Mouse (Mus musculus): ENCODE data around the gene Tmprss6. TPM values are rescaled to one million over a fixed set of nuclear protein-coding genes. Genes with fewer than 3 reads are reported as not detected.

Gene Tmprss6
- total and polyA plus RNA-seq, 3 experiments = 0.11 TPM; not detected in 2

DNA sequence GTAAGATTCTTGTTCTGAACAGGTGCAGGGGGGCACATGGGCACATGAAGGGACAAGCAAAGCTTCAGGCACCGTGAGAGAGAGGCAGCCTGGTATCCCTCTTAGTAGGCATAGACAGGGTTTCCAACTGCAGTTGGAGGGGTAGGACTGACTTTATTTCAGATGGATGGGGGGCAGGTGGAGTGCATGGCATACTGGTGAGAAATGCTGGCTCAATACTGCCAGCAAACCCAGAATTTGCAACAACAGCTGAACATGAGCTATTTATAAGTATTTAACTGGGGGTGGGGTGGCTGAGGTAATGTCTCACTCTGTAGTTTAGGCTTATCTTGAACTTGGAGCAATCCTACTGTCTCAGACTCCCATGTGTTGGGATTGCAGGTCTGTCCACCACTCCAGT, 35.6 kb upstream of the Tmprss6 start:
- Histone ChIP-seq H3K4me3 (ENCODE audit: low read depth, low read length) (no peak overlapping the region), H3K4me1 (ENCODE audit: insufficient read depth, low read depth, low read length) (no peaks in the 10 kb centered on the region), H3K9me3 (replicated peaks) (no peaks in the 10 kb centered on the region), H3K36me3 (replicated peaks) (no peaks in the 10 kb centered on the region), H3K27me3 (ENCODE audit: insufficient read depth, low read length) (peaks cover 7% of the 10 kb centered on the region)
- no peak for DNase-seq (ENCODE audit: low spot score)
- no peak for ATAC-seq (ENCODE audit: extremely low read depth, insufficient number of reproducible peaks, low FRiP score, poor library complexity, severe bottlenecking)
- TF ChIP-seq GATA2 (IDR thresholded peaks at IDR 0.05; ENCODE audit: borderline replicate concordance, low read depth, low read length) (no peak), GATA1 (IDR thresholded peaks at IDR 0.05; ENCODE audit: borderline replicate concordance, low read length) (no peak), CTCF (IDR thresholded peaks at IDR 0.05; ENCODE audit: low read depth, low read length) (no peak), POLR2AphosphoS5 (IDR thresholded peaks at IDR 0.05; ENCODE audit: insufficient replicate concordance, low read depth, low read length) (no peak), TAL1 (conservative IDR thresholded peaks at IDR 0.05; ENCODE audit: low read depth, low read length) (no peak)

DNA sequence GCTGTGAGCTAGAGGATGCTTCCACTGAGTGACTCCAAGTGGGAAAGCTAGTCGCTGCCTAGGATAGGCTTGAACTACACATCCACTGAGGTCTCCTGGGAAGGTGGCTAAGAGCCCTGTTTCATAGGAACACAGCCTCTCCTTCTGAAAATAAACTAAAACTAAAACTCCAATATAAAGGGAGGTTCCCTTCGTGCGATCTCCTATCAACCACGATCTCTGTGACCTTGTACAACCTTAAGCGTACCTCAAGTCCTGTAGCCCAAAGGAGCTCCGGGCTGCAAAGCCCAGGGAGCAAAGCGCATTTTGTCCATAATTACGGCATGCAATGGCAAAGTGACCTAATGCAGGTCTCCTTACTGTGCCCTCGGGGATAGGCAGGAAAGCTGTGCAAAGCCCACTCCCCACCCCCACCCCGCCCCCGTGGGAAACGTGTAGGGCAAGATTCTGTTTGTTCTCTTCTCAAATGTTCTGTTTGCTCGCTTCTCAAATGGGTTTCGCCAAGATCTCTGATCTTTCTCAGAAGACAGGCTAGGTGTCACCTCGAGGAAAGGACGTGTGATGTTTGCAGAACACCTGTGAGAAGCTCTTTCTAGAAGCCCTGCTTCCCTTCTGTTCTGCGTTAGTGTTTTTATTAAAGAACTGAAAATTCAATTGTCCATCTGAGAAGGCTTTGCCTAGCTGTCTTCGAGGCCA, 34.2 kb upstream of the Tmprss6 start:
- DNase-seq (ENCODE audit: low spot score) (no peak), ATAC-seq (ENCODE audit: extremely low read depth, insufficient number of reproducible peaks, low FRiP score, poor library complexity, severe bottlenecking) (no peak)
- Histone ChIP-seq H3K27me3 (ENCODE audit: insufficient read depth, low read length) (peaks cover 4% of the 10 kb centered on the region), H3K9me3 (replicated peaks) (no peaks in the 10 kb centered on the region), H3K4me3 (ENCODE audit: low read depth, low read length) (no peak overlapping the region), H3K4me1 (ENCODE audit: insufficient read depth, low read depth, low read length) (no peaks in the 10 kb centered on the region), H3K36me3 (replicated peaks) (no peaks in the 10 kb centered on the region)
- TF ChIP-seq GATA1 (IDR thresholded peaks at IDR 0.05; ENCODE audit: borderline replicate concordance, low read length) (no peak), POLR2AphosphoS5 (IDR thresholded peaks at IDR 0.05; ENCODE audit: insufficient replicate concordance, low read depth, low read length) (no peak), TAL1 (conservative IDR thresholded peaks at IDR 0.05; ENCODE audit: low read depth, low read length) (no peak), GATA2 (IDR thresholded peaks at IDR 0.05; ENCODE audit: borderline replicate concordance, low read depth, low read length) (no peak), CTCF (IDR thresholded peaks at IDR 0.05; ENCODE audit: low read depth, low read length) (no peak)

DNA sequence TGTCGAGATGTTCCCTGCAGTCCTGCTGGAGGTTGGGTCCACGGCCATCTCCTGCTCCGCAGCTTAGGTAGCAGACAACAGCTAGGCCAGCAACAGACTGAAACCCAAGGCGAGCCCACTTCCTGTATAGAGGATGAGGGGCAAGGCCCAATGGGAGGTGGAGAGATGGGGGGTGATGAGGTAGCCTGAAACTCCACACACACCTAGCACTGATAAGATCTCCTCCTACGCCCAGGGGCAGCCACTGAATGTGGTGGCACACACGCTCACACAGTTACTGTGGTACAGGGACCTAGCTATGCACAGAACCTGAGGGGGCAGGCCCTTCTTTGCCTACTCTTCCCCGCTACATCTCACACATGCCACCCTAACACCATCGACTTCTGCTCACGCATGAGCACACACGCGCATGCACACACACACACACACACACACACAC, 26.6 kb upstream of the Tmprss6 start, which contains the start of gene Il2rb:
Gene Il2rb (minus strand): TSS at position 304 of the 439 bp plus-strand sequence.
- DNase-seq (ENCODE audit: low spot score) (no peak), ATAC-seq (ENCODE audit: extremely low read depth, insufficient number of reproducible peaks, low FRiP score, poor library complexity, severe bottlenecking) (no peak)
- Histone ChIP-seq H3K4me3 (ENCODE audit: low read depth, low read length) (no peak within 1 kb of the TSS), H3K36me3 (replicated peaks) (no peaks in the 10 kb centered on the region), H3K27me3 (ENCODE audit: insufficient read depth, low read length) (peaks cover 18% of the 10 kb centered on the region), H3K9me3 (replicated peaks) (no peaks in the 10 kb centered on the region), H3K4me1 (ENCODE audit: insufficient read depth, low read depth, low read length) (no peaks in the 10 kb centered on the region)
- TF ChIP-seq POLR2AphosphoS5 (IDR thresholded peaks at IDR 0.05; ENCODE audit: insufficient replicate concordance, low read depth, low read length) = no peak
- no peak for TF ChIP-seq GATA1 (IDR thresholded peaks at IDR 0.05; ENCODE audit: borderline replicate concordance, low read length)
- no peak for TF ChIP-seq CTCF (IDR thresholded peaks at IDR 0.05; ENCODE audit: low read depth, low read length)
- TF ChIP-seq TAL1 (conservative IDR thresholded peaks at IDR 0.05; ENCODE audit: low read depth, low read length) = no peak
- no peak for TF ChIP-seq GATA2 (IDR thresholded peaks at IDR 0.05; ENCODE audit: borderline replicate concordance, low read depth, low read length)

DNA sequence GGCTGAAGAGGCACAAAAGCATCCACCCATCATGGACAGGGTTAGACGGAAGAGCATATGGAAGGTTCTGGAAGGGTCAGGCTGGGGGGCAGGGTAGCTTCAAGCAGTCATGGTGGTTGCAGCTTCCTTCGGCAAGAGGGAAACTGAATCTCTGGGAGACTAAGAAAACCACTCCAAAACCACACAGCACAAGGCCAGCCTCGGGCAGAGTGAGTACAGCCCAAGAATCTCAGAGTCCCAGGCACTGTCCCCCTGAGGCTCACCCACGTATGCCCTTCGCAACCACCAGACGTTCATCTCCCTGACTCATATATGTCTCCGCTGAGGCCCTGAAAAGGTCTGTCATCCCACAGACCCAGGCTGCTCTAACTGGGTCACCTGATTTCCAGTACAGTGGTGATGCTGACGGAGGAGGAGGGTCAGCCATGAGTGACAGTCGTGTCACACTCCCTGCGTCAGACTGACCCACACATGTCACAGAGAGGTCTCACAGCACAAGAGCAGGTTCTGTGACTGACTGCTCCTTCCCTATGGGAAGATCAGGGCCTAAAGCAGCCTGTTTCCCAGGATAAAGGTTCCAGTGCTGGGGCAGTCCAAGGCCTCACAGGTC, 25.1 kb upstream of the Tmprss6 start:
- TF ChIP-seq POLR2AphosphoS5 (IDR thresholded peaks at IDR 0.05; ENCODE audit: insufficient replicate concordance, low read depth, low read length) (no peak), GATA1 (IDR thresholded peaks at IDR 0.05; ENCODE audit: borderline replicate concordance, low read length) (no peak), TAL1 (conservative IDR thresholded peaks at IDR 0.05; ENCODE audit: low read depth, low read length) (no peak), GATA2 (IDR thresholded peaks at IDR 0.05; ENCODE audit: borderline replicate concordance, low read depth, low read length) (no peak), CTCF (IDR thresholded peaks at IDR 0.05; ENCODE audit: low read depth, low read length) (no peak)
- H3K4me3 ChIP-seq (ENCODE audit: low read depth, low read length) = no peak overlapping the region
- no peak for DNase-seq (ENCODE audit: low spot score)
- H3K9me3 ChIP-seq (replicated peaks) = no peaks in the 10 kb centered on the region
- H3K4me1 ChIP-seq (ENCODE audit: insufficient read depth, low read depth, low read length) = no peaks in the 10 kb centered on the region
- no peak for ATAC-seq (ENCODE audit: extremely low read depth, insufficient number of reproducible peaks, low FRiP score, poor library complexity, severe bottlenecking)
- peaks cover 24% of the 10 kb centered on the region for H3K27me3 ChIP-seq (ENCODE audit: insufficient read depth, low read length)
- H3K36me3 ChIP-seq (replicated peaks) = no peaks in the 10 kb centered on the region

DNA sequence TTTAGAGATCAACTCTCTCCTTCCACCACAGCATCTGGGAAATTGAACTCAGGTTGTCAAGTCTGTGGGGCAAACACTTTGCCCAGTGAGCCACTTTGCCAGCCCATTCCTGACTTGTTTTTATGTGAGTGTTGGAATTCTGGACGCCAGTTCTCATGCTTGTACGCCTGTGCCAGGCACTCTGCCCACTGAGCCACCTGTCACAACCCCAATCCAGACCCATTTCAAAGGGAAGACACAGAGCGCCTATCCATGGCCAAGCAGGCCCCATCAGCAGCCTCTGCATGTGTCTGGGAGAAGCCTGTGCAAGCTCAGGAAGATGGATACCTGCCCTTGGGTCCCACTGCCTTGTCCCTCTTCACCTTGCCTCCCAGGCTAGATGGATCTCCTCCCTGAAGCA, 22.9 kb upstream of the Tmprss6 start:
- no peak for DNase-seq (ENCODE audit: low spot score)
- H3K9me3 ChIP-seq (replicated peaks) = no peaks in the 10 kb centered on the region
- TF ChIP-seq POLR2AphosphoS5 (IDR thresholded peaks at IDR 0.05; ENCODE audit: insufficient replicate concordance, low read depth, low read length) (no peak), GATA1 (IDR thresholded peaks at IDR 0.05; ENCODE audit: borderline replicate concordance, low read length) (no peak), GATA2 (IDR thresholded peaks at IDR 0.05; ENCODE audit: borderline replicate concordance, low read depth, low read length) (no peak), TAL1 (conservative IDR thresholded peaks at IDR 0.05; ENCODE audit: low read depth, low read length) (no peak), CTCF (IDR thresholded peaks at IDR 0.05; ENCODE audit: low read depth, low read length) (no peak)
- H3K4me3 ChIP-seq (ENCODE audit: low read depth, low read length) = no peak overlapping the region
- no peak for ATAC-seq (ENCODE audit: extremely low read depth, insufficient number of reproducible peaks, low FRiP score, poor library complexity, severe bottlenecking)
- peaks cover 26% of the 10 kb centered on the region for H3K27me3 ChIP-seq (ENCODE audit: insufficient read depth, low read length)
- no peaks in the 10 kb centered on the region for H3K36me3 ChIP-seq (replicated peaks)
- H3K4me1 ChIP-seq (ENCODE audit: insufficient read depth, low read depth, low read length) = no peaks in the 10 kb centered on the region

DNA sequence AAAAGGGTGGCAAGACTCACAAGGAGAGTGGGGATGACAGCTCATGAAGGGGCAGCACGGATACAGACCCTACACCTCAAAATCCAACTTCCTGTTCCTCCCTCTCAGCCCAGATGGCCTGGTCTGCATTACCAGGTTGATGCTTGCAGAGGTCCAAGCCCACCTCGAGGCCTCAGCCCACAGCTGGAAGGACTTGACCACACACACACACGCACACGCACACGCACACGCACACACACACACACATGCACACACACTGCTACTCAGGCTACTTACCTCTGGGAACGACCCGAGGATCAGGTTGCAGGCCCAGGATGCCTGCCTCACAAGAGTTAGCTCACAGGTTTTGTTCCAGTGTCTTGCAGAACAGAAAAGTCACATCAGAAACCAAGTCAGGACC, 21.5 kb upstream of the Tmprss6 start:
- H3K36me3 ChIP-seq (replicated peaks) = no peaks in the 10 kb centered on the region

More for the DNA sequence above, 21.5 kb upstream of the Tmprss6 start:
- DNase-seq (ENCODE audit: low spot score) = no peak
- H3K4me3 ChIP-seq (ENCODE audit: low read depth, low read length) = no peak overlapping the region
- H3K9me3 ChIP-seq (replicated peaks) = no peaks in the 10 kb centered on the region
- H3K4me1 ChIP-seq (ENCODE audit: insufficient read depth, low read depth, low read length) = no peaks in the 10 kb centered on the region
- ATAC-seq (ENCODE audit: extremely low read depth, insufficient number of reproducible peaks, low FRiP score, poor library complexity, severe bottlenecking) = no peak
- TF ChIP-seq GATA1 (IDR thresholded peaks at IDR 0.05; ENCODE audit: borderline replicate concordance, low read length) (no peak), CTCF (IDR thresholded peaks at IDR 0.05; ENCODE audit: low read depth, low read length) (no peak), POLR2AphosphoS5 (IDR thresholded peaks at IDR 0.05; ENCODE audit: insufficient replicate concordance, low read depth, low read length) (no peak), GATA2 (IDR thresholded peaks at IDR 0.05; ENCODE audit: borderline replicate concordance, low read depth, low read length) (no peak), TAL1 (conservative IDR thresholded peaks at IDR 0.05; ENCODE audit: low read depth, low read length) (no peak)
- H3K27me3 ChIP-seq (ENCODE audit: insufficient read depth, low read length) = peaks cover 36% of the 10 kb centered on the region

Measured in G1E (cell line).